Mouse (Mus musculus): ENCODE data around the gene Cmtm5.

Cmtm5 gene

DNA sequence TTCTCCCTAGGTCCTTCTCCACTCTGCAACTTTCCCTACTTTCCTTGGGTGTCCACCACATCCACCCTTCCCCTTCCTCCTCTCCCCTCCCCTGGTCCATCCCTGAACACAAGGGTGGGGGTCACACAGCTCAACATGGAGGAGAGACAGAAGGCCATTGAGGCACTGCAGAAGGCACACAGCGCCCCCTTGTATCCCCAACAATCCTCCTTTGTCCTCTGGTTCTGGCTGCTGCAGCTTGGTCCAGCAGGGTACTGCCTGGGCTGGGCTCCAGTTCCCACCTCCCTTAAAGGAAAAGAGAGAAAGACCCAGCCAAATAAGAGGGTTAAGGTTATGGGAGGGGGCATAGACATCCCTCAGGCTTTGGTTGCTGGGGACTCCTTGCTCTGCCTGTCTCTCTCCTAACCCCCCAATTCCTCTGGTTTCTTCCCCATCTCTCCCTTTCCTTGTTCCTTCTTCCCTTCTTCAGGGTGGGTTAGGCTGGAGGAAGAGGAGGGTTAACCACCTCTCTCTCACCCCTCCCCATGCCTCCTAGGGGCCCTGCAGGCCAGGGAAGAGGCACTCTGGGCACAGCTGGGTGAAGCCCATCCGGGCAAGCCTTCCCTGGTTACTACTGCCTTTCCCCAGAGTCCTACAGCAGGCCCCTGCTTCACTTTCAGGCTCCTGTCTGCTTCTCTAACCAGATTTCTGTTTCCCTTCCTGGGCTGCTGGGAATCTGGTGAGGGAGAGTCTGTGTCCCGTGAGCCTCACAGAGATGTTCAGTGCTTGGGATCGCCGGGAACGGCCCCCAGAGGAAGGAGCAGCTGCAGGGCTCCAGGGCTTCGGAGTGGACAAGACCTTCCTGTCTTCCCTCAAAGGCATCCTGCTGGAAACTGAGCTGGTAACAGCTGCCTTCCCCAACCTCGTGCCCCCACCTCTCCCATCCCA is at the start of gene Cmtm5:
TSS of gene Cmtm5 (plus strand) at position 358 of the 927 bp plus-strand sequence.
- in situ Hi-C loops (cut with MboI, MseI) = loop anchor here in 1 of 2 experiments (5.0 kb wide), 1 partner anchor 94 kb away; no protein-coding TSS in a partner anchor

DNA sequence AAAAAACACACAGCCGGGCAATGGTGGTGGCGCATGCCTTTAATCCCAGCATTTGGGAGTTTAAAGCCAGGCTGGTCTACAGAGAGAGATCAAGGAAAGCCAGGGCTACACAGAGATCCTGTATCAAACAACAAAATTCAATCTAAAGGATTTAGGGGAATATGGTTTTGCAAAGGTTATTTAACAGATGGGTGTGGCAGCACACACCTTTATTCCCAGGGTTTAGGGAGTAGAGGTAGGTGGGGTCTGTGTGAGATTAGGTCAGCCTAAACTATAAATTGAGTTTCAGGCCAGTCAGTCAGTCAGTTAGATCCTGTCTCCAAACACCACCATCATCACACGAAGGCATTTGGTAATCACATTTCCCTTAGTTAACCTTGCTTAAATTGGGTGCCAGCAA is 43.9 kb upstream of the Cmtm5 start, which contains the start of gene Pabpn1:
TSS of gene Pabpn1 (plus strand) at position 301 of the 400 bp plus-strand sequence.
- in situ Hi-C loops (cut with MboI, MseI) = no loop called here

DNA sequence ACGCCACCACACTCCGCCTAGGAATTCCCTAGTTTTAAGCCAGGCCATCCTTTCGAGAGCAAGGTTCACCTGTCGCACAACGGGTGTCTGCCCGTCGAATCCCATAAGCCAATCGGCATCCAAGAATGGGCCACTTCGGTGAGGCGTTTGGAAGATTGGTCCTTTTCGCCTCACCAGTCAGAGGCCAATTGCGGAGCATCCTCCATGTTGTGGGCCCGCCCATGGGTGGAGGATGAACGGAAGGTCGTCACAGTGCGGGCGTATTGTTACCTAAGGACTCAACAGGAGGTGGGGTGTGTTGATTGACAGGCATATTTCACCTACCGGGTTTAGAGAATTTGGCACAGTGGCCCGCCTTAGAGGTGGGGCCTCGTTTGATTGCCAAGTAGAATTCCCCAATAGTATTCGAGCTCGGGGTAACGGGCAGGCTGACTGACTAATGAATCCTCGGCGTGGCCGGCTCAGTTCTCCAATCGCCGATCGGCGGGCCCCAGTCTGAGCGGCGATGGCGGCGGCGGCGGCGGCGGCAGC is 42.3 kb upstream of the Cmtm5 start:
- in situ Hi-C loops (cut with MboI, MseI) = no loop called here

DNA sequence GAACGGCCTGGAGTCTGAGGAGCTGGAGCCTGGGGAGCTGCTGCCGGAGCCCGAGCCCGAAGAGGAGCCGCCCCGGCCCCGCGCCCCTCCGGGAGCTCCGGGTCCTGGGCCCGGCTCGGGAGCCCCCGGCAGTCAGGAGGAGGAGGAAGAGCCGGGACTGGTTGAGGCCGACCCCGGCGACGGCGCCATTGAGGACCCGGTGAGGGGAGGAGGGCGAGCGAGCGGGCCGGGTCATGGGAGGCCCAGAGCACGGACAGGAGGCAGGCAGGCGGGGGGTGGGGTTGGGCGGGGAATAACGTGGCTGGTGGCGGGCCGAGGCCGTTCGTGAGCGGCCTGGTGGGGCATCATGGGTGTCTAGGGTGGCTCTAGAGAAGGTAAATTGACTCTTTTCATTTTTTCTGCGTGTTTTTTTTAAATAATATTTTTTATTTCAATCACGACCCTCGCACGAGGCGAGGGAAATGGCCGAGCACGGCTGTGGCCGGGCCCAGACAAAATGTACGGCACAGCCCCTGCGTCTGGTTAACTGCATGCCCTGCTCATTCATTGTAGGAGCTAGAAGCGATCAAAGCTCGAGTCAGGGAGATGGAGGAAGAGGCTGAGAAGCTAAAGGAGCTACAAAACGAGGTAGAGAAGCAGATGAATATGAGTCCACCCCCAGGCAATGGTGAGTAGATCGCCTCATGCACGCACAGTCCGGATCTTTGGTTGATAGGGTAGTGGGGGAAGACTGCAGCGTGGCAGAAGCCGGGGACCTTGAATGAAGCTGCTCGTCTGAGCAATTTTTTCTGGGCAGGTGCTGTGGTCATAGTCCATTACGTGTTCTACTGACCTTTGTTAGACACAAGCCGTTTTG is 41.5 kb upstream of the Cmtm5 start:
- in situ Hi-C loops (cut with MboI, MseI) = no loop called here

DNA sequence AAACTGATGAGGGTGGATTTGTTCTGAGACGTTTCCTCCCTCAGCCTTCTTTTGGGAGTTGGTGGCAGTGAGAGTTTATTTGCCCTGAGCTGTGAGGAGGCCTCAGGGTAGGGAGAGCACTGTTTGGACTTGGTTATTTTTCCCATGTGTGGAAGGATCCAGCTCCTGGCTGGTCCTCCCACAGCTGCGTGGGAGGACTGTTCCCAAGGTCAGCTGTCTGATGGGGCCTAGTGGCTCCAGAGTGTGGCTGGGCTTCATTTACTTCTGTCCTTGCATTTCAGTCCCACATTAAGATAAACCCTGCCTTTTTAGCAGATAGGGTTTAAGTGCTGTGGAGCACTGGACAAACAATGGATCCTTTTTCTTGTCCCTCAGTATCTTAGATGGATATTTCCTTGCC is 38.6 kb upstream of the Cmtm5 start:
- in situ Hi-C loops (cut with MboI, MseI) = no loop called here

DNA sequence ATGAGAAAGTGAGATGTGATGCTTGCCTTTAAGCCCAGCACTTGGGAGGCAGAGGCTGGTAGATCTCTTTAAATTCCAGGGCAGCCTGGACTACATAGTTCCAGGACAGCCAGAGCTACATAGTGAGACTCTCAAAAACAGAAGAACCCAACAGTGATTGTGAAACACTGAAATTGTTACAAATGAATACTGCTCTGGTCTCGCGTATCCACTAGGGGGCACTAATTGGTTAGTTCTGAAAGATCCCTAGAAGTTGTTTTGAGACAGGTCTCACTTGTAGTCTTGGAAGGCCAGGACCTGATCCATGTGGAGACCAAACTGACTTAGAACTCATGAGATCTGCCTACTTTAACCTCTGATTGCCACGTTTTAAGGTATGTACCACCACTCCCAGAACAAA is 35.7 kb upstream of the Cmtm5 start:
- in situ Hi-C loops (cut with MboI, MseI) = loop anchor here in 1 of 2 experiments (25.0 kb wide), 1 partner anchor 1962 kb away; no protein-coding TSS in a partner anchor

DNA sequence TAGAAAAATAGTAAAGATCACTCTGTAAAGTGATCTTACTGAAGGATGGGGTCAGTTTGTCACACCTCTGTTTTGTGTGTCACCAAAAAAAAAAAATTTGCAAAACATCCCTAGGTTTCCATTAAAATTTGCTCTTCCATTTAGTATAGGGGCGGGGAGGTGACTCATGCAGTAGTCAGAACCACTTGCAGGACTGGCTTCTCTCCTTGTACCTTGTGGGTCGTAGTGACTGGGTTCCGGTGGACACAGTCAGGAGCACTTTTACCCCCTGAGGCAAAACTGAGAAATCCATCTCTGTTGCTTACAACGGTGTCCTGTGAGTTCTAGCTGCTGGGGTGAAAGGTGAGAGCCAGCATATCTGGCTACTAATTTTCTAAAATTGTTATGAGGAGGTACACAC is 32.4 kb upstream of the Cmtm5 start:
- in situ Hi-C loops (cut with MboI, MseI) = loop anchor here in 1 of 2 experiments (25.0 kb wide), 1 partner anchor 1959 kb away; no protein-coding TSS in a partner anchor

DNA sequence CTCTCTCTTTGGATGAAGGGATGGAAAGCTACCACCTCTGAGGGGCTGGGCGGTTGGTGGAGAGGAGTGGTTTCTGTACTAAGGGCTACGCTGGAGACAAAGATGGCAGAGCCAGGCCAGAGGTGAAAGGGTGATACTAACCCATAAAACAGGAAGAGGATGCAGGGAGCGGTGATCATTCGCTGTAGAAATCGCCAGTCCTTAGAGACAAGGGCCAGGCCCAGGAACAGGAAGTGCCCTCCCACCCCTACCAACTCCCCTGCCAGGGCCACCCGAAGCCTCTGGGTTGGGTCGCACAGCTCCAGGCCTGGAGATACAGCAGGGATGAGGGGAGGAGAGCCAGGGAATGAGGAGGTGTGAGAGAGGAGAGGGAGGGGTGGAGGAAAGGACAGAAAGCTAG is 27.4 kb upstream of the Cmtm5 start:
- in situ Hi-C loops (cut with MboI, MseI) = loop anchor here in 1 of 2 experiments (25.0 kb wide), 1 partner anchor 1954 kb away; no protein-coding TSS in a partner anchor

DNA sequence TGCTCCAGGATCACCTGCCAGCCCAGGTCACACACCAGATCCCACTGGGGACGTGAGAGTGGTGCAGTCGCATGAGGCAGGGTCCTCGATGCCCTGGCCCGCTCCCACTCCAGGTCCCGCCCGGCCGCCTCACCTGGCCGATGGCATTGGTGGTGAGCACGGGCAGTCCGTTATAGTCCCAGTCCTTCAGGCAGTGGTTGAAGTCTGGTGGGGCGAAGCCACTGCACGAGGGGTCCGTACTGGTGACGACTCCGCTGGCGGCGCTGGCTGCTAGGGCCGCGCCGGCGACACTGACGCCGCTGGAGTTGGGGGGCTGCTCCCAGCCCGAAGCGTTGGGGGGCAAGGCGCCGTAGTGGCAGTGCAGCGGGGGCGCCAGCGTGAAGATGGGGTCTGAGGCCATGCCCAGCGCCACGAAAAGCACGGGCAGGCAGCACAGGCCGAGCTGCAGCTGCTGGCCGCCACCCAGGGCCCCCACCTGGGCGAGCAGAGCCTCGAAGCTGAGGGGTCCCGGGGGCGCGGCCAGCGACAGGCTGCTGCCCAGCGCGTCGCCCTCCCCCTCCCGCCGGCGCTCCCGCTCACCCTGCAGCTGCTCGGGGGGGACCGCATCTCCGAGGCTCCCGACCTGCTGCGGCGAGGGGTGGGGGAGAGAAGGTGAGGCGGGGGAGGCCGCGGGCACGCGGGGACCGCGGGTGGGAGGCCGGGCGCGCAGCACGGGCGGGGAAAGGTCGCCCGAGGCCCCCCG is 23.8 kb upstream of the Cmtm5 start:
- in situ Hi-C loops (cut with MboI, MseI) = loop anchor here in 1 of 2 experiments (25.0 kb wide), 1 partner anchor 1950 kb away; no protein-coding TSS in a partner anchor

DNA sequence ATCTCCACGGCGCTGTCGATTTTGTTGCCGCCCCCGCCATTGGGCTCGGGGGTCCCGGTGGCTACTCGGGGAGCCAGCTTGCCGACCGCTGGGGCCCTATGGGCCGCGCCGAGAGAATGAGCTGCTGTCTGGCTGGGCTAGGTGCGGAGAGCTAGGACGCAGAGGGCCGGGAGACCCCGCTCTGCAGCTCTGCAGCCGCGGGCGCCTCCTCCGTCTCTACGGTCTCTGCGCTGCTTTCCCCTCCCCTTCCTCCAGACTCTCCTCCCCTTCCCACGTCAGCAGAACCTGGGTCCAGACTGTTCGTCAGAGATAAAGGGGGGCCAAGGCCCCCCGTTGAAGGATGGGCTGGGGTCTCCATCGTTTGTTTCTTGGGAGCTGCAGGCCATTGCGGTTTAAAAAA is 23.2 kb upstream of the Cmtm5 start, which contains the start of gene Slc22a17:
TSS of gene Slc22a17 (minus strand) at position 247 of the 400 bp plus-strand sequence.
- in situ Hi-C loops (cut with MboI, MseI) = loop anchor here in 1 of 2 experiments (25.0 kb wide), 1 partner anchor 1949 kb away; no protein-coding TSS in a partner anchor

DNA sequence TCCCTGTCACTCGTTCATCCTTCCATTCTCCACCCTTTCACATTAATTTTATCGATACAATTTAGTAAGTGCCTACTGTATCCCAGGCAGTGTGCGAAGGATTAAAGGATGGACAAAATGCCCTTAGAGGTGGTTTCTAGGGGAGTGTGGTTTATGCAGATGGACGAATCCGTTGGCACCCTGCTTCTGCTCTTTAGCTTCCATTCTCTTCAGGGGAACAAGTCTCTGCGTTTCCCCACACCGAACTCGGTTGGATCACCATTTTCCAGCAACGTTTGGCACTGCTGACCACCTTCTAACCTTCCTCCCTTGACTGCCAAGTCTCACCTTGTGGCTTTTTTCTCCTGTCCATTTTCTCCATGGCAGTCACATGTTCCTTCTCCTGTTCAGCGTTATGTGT is 22.7 kb upstream of the Cmtm5 start:
- in situ Hi-C loops (cut with MboI, MseI) = loop anchor here in 1 of 2 experiments (25.0 kb wide), 1 partner anchor 1949 kb away; no protein-coding TSS in a partner anchor

DNA sequence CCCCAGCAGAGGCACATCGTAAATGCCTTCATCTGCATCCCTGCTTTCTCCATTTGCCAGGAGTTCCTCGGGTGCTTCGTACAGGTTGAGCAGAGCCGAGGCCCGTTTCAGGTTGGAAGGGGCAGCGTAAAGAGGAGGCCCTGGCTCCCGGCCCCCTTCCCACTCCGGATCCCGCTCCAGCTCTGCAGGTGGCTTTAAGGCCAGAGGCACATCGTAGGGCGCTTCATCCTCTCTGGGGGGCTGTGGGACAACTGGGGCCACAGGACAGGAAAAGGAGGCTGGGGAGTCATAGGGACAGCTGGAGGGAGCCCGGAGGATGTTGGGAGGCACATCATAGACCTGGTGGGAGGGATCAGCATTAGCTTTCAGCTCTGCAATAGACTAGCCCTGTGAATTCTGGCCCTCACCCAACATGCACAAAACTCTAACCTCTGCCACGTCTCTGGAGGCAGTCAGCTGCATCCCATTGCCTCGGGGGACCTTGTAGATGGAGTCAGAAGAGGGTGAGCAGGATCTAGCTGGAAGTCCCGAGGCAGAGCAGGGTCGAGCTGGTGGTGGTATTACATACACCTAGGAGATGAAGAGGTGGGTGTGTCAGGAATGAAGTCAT is 15.9 kb upstream of the Cmtm5 start:
- in situ Hi-C loops (cut with MboI, MseI) = loop anchor here in 1 of 2 experiments (25.0 kb wide), 1 partner anchor 1942 kb away; no protein-coding TSS in a partner anchor

DNA sequence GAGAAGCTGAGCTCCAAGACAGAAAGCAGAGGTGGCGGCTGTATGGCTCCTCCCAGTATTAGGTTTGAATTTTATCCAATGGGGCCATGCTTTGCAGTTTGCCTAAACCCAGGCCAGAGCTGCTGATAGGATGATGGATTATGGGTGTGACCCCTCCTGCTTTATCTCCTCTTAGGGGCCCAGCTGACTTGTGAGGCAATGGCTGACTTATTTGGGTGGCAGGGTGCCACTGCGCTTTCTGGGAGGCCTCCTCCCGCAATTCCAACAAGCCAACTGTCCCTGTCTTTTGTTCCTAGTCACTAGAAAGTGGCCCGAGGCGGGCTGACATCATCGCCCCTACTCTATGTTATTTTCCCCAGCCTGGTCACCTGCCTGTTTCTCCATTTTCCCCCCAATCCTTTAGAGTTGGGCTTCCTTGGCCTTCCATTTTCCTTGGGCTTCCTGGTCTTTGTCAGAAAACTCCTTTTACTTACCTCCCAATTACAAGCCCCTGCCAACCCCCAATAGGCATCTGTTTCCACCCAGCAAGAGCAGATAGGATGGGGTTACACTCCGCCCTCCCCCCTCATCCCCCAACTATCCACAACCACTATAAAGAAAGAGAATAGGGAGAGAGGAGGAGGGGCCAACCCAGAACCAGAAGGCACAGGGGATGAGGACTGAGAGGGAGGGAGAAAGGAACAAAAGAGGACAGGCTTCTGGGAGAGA is 11.3 kb upstream of the Cmtm5 start:
- in situ Hi-C loops (cut with MboI, MseI) = loop anchor here in 1 of 2 experiments (25.0 kb wide), 1 partner anchor 1938 kb away; no protein-coding TSS in a partner anchor

DNA sequence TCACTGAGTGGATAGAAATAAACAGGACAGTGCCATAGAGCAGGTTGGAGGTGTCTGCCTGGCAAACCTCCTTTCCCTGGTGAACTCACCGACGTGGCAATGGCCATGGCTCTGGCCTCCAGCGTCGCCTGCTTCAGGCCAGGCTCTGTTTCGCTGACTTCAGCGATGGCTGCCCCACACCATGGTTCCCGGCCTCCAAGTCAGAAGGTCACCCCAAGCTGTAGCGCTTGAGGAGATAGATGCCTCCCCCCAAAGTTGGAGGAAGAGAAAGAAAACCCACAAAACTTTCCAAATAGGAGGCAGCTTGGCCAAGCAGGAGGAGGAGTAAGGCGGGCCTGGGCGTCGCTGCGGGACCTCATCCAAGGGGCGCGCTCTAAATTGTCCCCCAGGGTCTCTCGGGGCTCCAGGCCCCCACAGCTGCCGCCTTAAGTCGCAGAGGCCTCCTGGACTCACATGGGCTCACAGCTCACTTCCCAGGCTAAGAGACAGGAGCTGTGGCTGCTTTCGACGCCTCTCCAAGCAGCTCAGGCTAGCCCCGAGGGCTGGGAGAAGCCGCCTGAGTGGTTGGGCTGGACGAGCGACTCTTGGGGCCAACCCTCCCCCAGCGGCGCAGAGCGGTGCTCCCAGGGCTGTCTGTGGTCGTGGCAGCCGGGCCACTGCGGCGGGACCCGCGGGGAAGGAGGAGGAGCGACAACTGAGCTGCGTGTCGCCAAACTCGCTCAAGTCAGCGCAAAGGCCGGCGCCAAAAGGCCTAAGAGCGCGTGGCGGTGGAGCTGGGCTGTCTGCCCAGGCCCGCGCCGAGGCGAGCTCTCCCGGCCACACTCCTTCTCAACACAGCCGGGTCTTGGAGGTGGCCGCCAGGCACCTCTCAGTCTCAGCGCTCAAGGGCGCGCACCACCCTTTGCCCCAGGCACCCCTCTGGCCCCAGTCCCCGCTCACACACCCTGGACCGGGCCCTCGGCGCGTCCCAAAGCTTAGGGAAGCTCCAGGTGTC is 10.4 kb upstream of the Cmtm5 start, which contains the start of gene Efs:
TSS of gene Efs (minus strand) at position 778 of the 994 bp plus-strand sequence.
- in situ Hi-C loops (cut with MboI, MseI) = no loop called here

DNA sequence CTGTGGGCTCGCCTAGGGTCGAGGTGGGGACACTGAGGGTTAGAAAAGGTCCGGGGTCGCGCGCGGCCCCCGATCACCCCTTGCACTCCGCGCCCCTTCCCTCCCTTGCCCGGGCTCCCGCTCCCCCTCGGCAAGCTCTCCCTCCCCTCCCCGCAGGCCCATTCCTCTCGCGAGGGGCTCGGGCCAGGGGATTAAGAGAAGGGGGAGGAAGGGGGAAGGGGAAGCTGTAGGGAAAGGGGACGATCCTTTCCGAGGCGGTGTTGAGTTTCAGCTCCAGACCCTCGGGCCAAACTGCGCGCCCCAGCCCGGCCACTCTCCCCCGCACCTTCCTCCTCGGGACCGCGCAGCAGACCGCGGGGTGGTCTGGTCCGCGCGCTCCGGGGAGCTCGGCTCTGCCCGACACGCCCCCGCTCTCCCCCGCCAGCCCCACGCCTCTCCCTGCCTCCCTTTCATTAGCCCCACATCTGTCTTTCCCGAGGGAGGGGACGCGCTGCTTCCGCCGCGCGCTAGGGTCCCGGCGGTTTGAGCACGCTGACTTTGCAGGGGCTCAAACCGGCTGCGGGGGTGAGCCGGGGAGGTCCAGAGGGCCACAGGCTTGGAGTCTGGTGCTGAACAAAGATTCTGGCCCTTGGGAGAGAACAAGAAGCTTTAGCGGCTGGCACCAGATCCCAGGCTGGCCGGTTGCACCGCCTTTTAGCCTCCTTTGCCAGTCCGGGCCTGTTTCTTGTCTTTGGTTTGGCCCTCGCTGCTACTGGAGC is 9.5 kb upstream of the Cmtm5 start:
- in situ Hi-C loops (cut with MboI, MseI) = no loop called here

DNA sequence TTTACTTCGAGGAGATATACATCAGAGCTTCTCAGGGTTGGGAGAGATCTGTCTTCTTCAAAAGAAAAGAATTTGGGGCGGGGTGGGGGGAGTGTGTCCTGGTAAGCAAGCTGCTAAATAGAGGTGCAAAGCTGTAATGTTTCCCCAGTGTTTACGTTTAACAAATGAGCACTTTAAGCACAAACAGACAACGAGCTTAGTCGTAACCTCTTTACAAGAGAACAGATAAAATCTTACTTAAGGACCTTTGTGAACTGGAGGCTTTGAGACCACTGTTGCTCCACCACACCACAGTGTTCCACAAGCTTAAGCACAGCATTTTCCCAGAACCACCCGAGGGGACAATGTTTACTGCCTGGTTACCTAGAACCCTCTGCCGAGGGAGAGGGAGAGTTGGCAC is 8.8 kb upstream of the Cmtm5 start:
- in situ Hi-C loops (cut with MboI, MseI) = no loop called here

DNA sequence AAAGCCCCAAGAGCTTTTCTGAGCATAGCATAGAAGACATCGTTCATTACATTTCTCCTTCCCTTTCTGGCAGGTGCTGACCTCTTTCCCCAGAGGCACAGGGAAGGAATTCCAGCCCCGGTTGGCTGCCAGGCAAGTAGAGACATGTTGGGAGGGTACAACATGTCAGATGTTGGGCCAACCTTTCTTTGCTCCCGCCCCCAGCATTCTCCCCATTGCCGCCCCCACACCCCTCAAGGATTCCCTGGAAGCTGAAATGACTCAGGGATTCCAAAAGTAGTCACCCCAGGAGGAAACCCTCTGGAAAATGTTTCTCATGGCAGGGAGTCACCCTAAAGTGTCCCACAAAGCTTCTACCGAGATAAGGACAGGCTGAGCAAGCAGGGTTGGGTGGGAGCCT is 6.3 kb upstream of the Cmtm5 start:
- in situ Hi-C loops (cut with MboI, MseI) = no loop called here

All from T-helper 17 cell (primary cell).